Mouse (Mus musculus) E14TG2a.4 (cell line): Measurements from ENCODE around the gene Agpat2.

Experiments used
- H3K27me3 ChIP-seq: 2 replicates; pipeline ENCODE4 v1.6.1; 2014; ENCODE audit warnings: low read length, control low read depth; ENCODE audit not compliant: insufficient read depth
- H3K36me3 ChIP-seq: 2 replicates; pipeline ENCODE4 v1.6.1; 2014; ENCODE audit warnings: low read length, control low read depth; ENCODE audit not compliant: insufficient read depth
- H3K4me1 ChIP-seq: replicated peaks from 2 replicates; pipeline ENCODE4 v1.6.1; 2014; ENCODE audit warnings: low read depth, low read length, control low read depth
- H3K4me3 ChIP-seq: replicated peaks from 2 replicates; pipeline ENCODE4 v1.5.1; 2014; ENCODE audit warnings: mild to moderate bottlenecking, low read length
- H3K9me3 ChIP-seq: 2 replicates; pipeline ENCODE4 v1.6.1; 2014; ENCODE audit warnings: low read length, control low read depth
- CTCF ChIP-seq: conservative IDR thresholded peaks from 2 replicates; pipeline ENCODE4 v1.5.1; 2014; ENCODE audit warnings: low read length
- NANOG ChIP-seq: IDR thresholded peaks from 2 replicates; pipeline ENCODE4 v1.6.1; 2014; ENCODE audit warnings: borderline replicate concordance, low read length, mixed read lengths
- POU5F1 ChIP-seq: IDR thresholded peaks from 2 replicates; pipeline ENCODE4 v1.6.1; 2014; ENCODE audit warnings: low read length, borderline replicate concordance

The Agpat2 gene

DNA sequence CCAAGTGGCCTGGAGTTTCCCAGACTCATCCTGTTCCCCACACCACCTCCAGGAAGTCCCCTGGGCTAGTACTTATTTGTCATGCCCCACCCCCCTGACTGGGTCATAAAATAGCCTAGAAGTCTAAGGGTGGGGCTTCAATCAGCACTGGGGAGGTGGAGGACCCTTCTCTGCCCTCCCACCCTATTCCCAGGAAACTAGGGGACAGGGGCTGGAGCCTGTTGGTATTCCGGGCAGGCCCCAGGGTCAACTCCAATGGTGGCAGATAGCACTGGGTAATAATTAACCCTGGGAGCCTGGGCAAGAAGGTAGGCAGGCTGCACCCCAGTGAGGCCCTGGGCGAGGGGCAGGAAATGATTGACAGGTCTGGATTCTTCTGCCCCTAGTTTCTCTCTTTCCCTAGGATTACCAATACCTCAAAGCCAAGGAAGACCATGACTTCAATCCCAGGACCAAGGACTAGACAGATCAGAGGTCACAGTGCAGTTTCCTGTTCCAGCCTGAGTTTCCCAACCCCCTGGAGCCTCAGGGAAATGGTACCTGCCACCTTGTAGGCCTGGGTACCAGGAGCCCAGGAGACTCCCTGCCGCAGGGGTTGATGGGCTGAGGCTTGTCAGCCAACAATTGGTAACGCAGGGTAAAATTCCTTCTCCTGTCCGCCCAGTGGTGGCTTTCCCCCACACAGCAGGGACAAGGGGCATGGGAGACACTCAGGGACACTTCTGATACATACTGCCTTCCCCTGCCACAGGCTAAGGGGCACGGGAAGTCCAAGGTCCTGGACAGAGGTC, 9.1 kb downstream of the Agpat2 start:
- peaks cover 72% of the 10 kb centered on the region for H3K4me1 ChIP-seq

DNA sequence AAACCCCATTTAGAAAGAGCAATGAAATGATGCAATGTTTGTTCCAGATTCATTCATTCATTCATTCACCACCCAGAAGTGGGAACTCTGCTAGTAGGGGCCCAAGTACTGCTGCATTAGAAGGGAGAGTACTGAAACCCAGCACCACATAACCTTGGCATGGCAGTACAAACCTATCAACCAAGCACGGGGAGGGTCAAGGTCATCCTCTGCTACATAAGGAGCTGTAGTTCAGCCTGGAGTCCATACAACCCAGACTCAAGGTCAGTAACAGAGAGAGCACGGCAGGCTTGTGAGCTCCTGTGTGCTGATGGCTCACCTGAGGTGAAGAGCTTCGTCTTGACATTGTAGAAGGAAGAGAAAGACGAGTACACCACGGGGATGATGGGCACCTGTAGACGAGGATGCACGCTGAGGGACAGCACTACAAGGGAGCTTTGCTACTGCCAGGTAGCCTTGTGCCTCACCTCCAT, 9.7 kb downstream of the Agpat2 start:
- no peaks in the 10 kb centered on the region for H3K9me3 ChIP-seq
- H3K27me3 ChIP-seq = no peaks in the 10 kb centered on the region
- peaks cover 82% of the 10 kb centered on the region for H3K36me3 ChIP-seq
- H3K4me3 ChIP-seq = no peak overlapping the region; the same call in 1 of the 2 replicates
- TF ChIP-seq CTCF (no peak), POU5F1 (no peak), NANOG (no peak)
- peaks cover 65% of the 10 kb centered on the region for H3K4me1 ChIP-seq

More for the DNA sequence above, 9.1 kb downstream of the Agpat2 start:
- Histone ChIP-seq H3K36me3 (peaks cover 81% of the 10 kb centered on the region), H3K9me3 (no peaks in the 10 kb centered on the region), H3K27me3 (no peaks in the 10 kb centered on the region), H3K4me3 (peak overlapping the region; percentile 2; the same call in 1 of the 2 replicates)
- TF ChIP-seq NANOG = no peak
- no peak for TF ChIP-seq CTCF
- no peak for TF ChIP-seq POU5F1

DNA sequence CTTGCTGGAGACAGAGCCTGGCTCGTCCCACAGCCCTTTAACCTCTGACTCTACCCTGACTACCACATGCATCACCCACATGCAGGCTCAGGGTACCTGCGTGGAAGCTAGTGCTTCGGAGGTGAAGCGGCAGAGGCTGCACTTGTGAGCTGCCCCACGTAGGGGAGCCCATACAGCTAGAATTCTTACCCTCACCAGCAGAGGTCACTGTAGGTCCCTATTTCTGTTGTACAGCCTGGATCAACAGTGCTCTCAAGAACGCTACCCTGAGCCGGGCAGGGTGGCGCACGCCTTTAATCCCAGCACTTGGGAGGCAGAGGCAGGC, 10.2 kb downstream of the Agpat2 start:
- Histone ChIP-seq H3K36me3 (peaks cover 82% of the 10 kb centered on the region), H3K4me3 (no peak overlapping the region), H3K4me1 (peaks cover 65% of the 10 kb centered on the region), H3K27me3 (no peaks in the 10 kb centered on the region), H3K9me3 (no peaks in the 10 kb centered on the region)
- no peak for TF ChIP-seq NANOG
- peak; percentile 33; the same call in 1 of the 2 replicates for TF ChIP-seq CTCF
- no peak for TF ChIP-seq POU5F1

DNA sequence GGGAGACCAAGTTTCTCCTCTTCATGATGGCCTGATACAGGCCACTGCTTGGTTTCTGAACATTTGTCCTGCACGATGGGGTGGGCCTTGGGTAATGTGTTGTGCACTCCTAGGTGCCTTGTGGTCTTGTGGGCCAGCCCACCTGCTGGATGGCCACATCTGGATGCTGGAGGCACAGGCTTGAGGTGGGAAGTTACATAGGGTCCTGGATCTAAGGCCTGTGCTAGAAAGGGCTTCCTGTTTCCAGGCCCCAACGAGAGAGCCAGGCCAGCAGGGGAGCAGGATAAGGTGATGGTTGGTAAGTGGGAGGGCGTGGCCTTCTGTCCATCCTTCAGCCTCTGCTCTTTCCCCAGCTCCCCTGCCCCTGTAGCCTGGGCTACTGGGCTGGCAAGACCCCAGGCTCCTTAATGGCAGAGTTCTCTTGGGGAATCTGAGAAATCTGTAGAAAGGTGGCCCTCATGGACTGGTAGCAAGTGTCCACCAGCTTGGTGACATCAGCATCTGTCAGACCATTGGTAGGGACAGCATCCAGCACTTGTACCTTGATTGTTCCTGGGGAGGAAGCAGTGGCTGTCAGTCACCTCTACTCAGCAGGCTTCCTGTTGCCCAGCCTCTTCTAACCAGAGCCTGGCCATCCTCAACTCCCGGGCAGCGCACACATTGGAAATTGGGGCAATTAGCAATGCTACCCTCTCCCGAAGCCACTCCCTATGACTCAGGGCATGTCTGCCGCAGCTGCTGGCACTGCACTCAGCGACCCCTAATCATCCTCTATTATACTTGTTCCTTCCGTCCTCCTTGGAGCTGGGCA, 10.8 kb downstream of the Agpat2 start:
- Histone ChIP-seq H3K9me3 (no peaks in the 10 kb centered on the region), H3K36me3 (peaks cover 86% of the 10 kb centered on the region), H3K27me3 (no peaks in the 10 kb centered on the region), H3K4me1 (peaks cover 66% of the 10 kb centered on the region), H3K4me3 (no peak overlapping the region)
- TF ChIP-seq POU5F1 (no peak), CTCF (no peak)

DNA sequence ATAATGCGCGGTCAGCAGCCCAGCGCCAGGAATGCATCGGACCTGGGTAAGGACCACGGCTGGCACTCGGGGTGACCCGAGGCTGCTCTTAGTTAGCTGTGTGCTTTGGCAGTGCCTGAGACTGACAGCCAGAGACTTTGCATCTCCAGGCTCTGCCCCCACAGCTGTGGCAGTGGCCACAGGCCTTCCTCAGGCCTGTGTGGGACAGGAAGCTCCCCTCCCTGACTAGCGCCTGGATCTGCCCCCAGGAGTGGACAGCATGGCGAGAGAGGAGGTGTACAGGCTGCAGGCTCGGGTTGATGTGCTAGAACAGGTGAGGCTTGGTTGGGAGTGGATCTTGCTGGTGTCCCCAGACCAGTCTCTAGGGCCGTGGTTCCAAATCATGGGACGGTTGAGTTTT, 12.8 kb downstream of the Agpat2 start:
- no peaks in the 10 kb centered on the region for H3K27me3 ChIP-seq
- H3K4me3 ChIP-seq = no peak overlapping the region
- no peak for TF ChIP-seq POU5F1
- no peak for TF ChIP-seq CTCF
- no peak for TF ChIP-seq NANOG
- peaks cover 64% of the 10 kb centered on the region for H3K4me1 ChIP-seq
- no peaks in the 10 kb centered on the region for H3K9me3 ChIP-seq
- H3K36me3 ChIP-seq = peaks cover 76% of the 10 kb centered on the region

DNA sequence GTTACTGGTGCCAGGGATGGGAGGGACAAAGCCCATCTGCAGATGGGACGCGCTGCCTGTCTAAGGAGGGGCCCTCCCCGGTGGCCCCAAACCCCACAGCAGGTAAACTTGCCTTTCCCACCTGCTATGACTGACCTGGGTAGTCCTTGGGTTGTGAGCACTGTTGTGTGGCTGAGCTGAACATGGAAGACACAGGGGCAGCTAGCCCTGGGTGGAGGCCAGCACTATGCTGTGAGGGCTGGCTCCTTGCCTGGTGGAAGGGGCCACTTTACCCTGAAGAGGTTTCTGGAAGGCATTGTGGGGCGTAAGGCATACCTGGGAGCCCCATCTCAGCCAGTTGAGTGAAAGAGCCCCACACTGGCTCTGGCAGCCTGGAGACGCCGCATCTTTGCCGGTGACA, 13.3 kb downstream of the Agpat2 start:
- Histone ChIP-seq H3K36me3 (peaks cover 71% of the 10 kb centered on the region), H3K4me3 (no peak overlapping the region), H3K9me3 (no peaks in the 10 kb centered on the region), H3K27me3 (no peaks in the 10 kb centered on the region), H3K4me1 (peaks cover 63% of the 10 kb centered on the region)
- TF ChIP-seq CTCF (no peak), NANOG (no peak), POU5F1 (no peak)

DNA sequence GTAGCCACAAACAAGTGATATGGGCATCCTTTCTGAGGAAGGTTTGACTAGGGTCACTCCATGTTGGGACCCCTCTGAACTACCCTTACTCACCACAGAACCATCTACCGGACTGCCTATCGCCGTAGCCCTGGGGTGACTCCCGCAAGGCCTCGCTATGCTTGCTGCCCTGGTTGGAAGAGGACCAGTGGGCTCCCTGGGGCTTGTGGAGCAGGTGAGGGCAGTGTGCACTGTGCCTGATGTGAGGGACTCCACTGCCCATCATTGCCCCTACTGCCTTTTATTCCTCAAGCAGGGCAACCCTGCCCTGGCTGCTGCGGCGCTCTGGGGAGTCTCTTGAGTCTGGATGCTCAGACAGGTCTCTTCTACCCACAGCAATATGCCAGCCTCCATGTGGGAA, 13.9 kb downstream of the Agpat2 start:
- H3K4me1 ChIP-seq = peaks cover 63% of the 10 kb centered on the region
- H3K36me3 ChIP-seq = peaks cover 64% of the 10 kb centered on the region
- H3K4me3 ChIP-seq = no peak overlapping the region
- H3K27me3 ChIP-seq = no peaks in the 10 kb centered on the region
- H3K9me3 ChIP-seq = no peaks in the 10 kb centered on the region
- TF ChIP-seq NANOG (no peak), POU5F1 (no peak), CTCF (no peak)

DNA sequence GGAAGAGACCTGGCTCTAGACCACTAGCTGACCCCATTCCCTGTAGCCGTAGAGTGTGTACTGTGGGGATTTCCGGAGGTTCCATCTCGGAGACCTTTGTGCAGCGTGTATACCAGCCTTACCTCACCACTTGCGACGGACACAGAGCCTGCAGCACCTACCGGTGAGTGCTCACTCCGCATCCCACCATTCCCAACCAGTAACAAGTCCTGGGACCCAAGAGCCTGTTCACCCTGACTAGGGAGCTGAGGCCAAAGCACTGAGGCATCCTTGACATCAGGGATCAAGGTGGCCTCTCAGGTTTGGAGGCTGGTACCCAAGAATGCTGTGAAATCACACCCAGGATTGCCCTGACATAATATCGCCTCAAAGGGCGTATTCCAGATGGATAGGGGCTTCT, 14.9 kb downstream of the Agpat2 start:
- Histone ChIP-seq H3K36me3 (peaks cover 54% of the 10 kb centered on the region), H3K4me3 (no peak overlapping the region), H3K4me1 (peaks cover 55% of the 10 kb centered on the region), H3K27me3 (0 out of 2 replicates have a peak, but pooled peaks cover 2% of the 10 kb centered on the region), H3K9me3 (no peaks in the 10 kb centered on the region)
- TF ChIP-seq NANOG (no peak), CTCF (no peak), POU5F1 (no peak)

DNA sequence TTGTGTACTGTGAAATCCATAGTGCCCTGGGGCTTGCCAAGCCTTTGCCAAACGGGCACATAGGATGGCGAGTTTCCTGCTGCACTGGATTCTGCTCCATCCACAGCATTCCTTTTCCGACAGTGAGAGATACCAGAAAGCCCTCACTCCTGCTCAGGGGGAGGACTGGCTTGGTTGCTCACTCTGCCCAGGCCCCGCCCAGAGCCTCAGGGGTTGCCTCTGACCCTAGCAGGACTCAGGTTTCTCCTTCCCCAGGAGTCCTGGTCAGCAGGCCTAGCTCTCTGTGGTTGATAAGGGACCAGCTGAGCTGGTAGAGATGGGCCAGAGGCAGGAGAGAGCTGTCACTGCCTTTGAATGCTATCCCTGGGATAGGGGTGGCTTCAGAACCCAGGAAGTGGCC, 15.6 kb downstream of the Agpat2 start:
- Histone ChIP-seq H3K36me3 (peaks cover 49% of the 10 kb centered on the region), H3K27me3 (0 out of 2 replicates have a peak, but pooled peaks cover 4% of the 10 kb centered on the region), H3K4me1 (peaks cover 55% of the 10 kb centered on the region), H3K9me3 (no peaks in the 10 kb centered on the region), H3K4me3 (0 out of 2 replicates have a peak overlapping the region, but pooled peaks have one; percentile 10)
- no peak for TF ChIP-seq CTCF
- TF ChIP-seq POU5F1 = no peak
- TF ChIP-seq NANOG = no peak
